Mouse (Mus musculus): Measurements from ENCODE around the gene Zfp746. TPM values are rescaled to one million over a fixed set of nuclear protein-coding genes. Genes with fewer than 3 reads are reported as not detected.

The Zfp746 gene
- total RNA-seq (2023): 10 to 100 TPM; 71.9 to 78.6 TPM

GRCm38 (mm10) chr6:48086471-48086878 is at the start of gene Zfp746:
Gene Zfp746, minus strand, starts transcription at chr6:48086593.

DNA sequence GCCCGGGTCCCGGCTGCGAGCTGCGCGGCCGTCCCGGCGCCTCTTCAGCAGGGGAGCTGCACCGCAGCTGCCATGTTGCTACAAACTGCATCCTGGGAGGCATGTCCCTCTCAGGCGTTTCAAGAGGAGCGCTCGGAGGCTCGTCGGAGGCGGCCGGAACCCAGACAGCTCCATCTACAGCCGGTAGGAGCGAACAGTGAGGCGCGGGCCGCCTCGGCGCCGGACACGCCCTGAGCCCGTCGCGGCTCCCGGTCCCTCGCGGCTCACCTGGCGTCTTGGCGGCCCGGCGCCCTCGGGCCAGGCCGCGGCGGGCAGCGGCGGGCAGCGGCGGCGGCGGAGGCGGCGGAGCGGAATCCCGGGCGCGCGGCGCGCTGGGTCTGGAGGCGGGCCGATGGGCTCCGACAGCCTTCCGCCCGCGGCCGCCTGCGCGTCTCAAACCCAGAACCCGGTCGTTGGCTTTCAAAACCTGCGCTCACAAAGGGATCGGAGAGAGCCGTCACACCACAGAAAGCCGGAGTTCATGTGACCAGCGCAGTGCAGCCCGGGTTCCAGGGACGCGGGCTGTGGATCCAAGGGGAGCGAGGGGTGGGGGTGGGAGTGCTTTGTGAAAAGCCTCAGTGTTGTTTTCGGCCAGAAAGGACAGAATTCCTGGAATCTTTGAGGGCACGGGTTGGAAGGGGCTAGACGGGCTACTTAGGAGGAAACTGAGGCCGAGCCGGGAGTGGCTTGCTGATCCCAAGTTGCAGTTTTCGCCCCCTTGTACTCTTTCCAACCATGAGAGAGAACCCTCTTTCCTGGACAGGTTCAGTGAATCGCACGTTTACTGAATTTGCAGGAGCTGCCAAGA is 37.7 kb downstream of the Zfp746 start, which contains the start of gene Zfp777:
TSS of gene Zfp777 (minus strand) at position 486 of the 847 bp plus-strand sequence.

Other genes starting within 250 kb of the Zfp746 start
- 10 to 100 TPM; 16.0 to 18.7 TPM for gene Zfp282, start 209.4 kb downstream of the Zfp746 start, total RNA-seq (2023)
- gene Zfp212, start 166.1 kb downstream of the Zfp746 start, total RNA-seq (2023): 10 to 100 TPM; 36.3 to 39.3 TPM
- 10 to 100 TPM; 29.2 to 36.8 TPM for gene Zfp956, start 133.2 kb downstream of the Zfp746 start, total RNA-seq (2023)
- gene Zfp777, start 37.7 kb downstream of the Zfp746 start, total RNA-seq (2023): 10 to 100 TPM; 37.5 to 47.6 TPM

Measured in B cell, adult 67 days (primary cell).